Mouse (Mus musculus): Measurements from ENCODE around the gene Ugt1a6b.

GRCm38 (mm10) chr1:88087513-88087912 lies 15.5 kb upstream of the Ugt1a6b start, which contains the start of gene Ugt1a8:
- TF ChIP-seq CHD2 (IDR thresholded peaks at IDR 0.05; ENCODE audit: low read depth, low read length) (no peak), ZNF384 (IDR thresholded peaks at IDR 0.05; ENCODE audit: low read depth, low read length) (no peak), ZC3H11A (IDR thresholded peaks at IDR 0.05; ENCODE audit: borderline replicate concordance, low read depth, low read length) (no peak), HCFC1 (IDR thresholded peaks at IDR 0.05; ENCODE audit: borderline replicate concordance, insufficient read depth, low read length) (no peak), MAFK (IDR thresholded peaks at IDR 0.05; ENCODE audit: insufficient read depth, low read depth, low read length) (no peak)
